Mouse (Mus musculus) forebrain, embryonic 10.5 days (tissue): ENCODE measurements around the gene Ercc6. TPM values are rescaled to one million over a fixed set of nuclear protein-coding genes. Genes with fewer than 3 reads are reported as not detected.

Experiments
- polyA plus RNA-seq: library from polyadenylated mRNA; unstranded; fragments of >200 nt; fragmentation: Nextera tagmentation; extraction: Ambion mirVana; gene quantifications from 2 replicates; pipeline ENCODE4 v1.2.1, GENCODE M21; 2016

The Ercc6 gene
- polyA plus RNA-seq, 1 experiment from 2014 or later, result 28.9 TPM

Other genes with a start within 250 kb of the Ercc6 start
- gene Ogdhl, start 191.5 kb upstream of the Ercc6 start, polyA plus RNA-seq, result 18.3 and 18.4 TPM in 2 replicates
- not detected in 2 replicates for gene 1700024G13Rik, start 125.1 kb upstream of the Ercc6 start, polyA plus RNA-seq
- 0.09 and 0.10 TPM in 2 replicates for gene Slc18a3, start 48.7 kb upstream of the Ercc6 start, polyA plus RNA-seq
- not detected in 2 replicates for gene Chat, start 47.5 kb upstream of the Ercc6 start, polyA plus RNA-seq
- gene Prrxl1, start 85.9 kb downstream of the Ercc6 start, polyA plus RNA-seq, result 0.22 TPM in 1 of 2 replicates, not detected in the other
- 0.05 TPM in 1 of 2 replicates, not detected in the other for gene 3425401B19Rik, start 171.8 kb downstream of the Ercc6 start, polyA plus RNA-seq